Mouse (Mus musculus): ENCODE results near the gene BC049715.

DNA sequence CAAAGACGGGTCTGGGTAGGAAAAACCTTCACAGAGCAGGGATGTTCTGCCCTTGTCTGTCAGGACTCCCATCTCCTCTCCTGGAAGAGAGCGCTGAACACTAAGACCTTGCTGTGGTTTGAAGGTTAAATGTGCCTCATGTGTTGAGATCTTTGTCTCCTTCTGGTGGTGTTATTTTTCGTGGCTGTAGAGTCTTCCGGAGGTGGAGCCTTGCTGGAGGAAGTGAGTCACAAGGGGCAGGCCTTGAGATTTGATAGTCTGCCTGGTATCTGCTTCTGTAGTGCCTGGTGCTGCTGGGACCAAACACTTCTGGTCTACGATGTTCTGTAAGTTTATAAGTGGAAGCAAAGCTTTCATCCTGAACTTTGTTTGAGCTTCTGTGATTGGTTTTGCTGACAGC, 21.5 kb downstream of the BC049715 start:
- TF ChIP-seq CTCF (IDR thresholded peaks at IDR 0.05) (no peak), EP300 (IDR thresholded peaks at IDR 0.05) (no peak)

All from lung, postnatal 0 days (tissue).